Comparison of ENCODE assay signal across 9 mouse cellular contexts in genomic region chr11:5150416-5151246, GRCm38 (mm10). TPM values are rescaled to one million over a fixed set of nuclear protein-coding genes. Genes with fewer than 3 reads are reported as not detected.
DNase-seq lines count a peak whose midpoint lies in the region; ATAC-seq lines count a peak whose summit lies in the region.
"Had no signal": no experiment of that assay in that cellular context is flagged by ENCODE, and none has a peak within 500 bp of the region (broad histone marks: within the 10 kb centered on the region; RNA-seq: fewer than 3 reads in every experiment).

No protein-coding gene starts in this region.

- H3K4me2 ChIP-seq in heart, embryonic 16.5 days (ENCODE audit: low read depth, low read length): peak overlapping the region; percentile 5; the same call in 1 of the 2 replicates
- H3K4me2 ChIP-seq in intestine, embryonic 15.5 days (replicated peaks): peak overlapping the region; percentile 93

- no peak overlapping the region for H3K9ac ChIP-seq in heart, embryonic 16.5 days (ENCODE audit: low read length)
- H3K9ac ChIP-seq in intestine, embryonic 15.5 days: peak overlapping the region; percentile 81

- intact Hi-C loops in heart, postnatal 25 days (cut with DNase I): no loop called here

- H3K9me3 ChIP-seq in heart, embryonic 16.5 days (replicated peaks; ENCODE audit: control insufficient read depth, low read length): no peaks in the 10 kb centered on the region
- H3K9me3 ChIP-seq in intestine, embryonic 15.5 days: no peaks in the 10 kb centered on the region
- H3K9me3 ChIP-seq: G1E had no signal

- H3K27ac ChIP-seq in heart, embryonic 16.5 days (ENCODE audit: low read length): no peak overlapping the region
- peak overlapping the region; percentile 40; the same call in 1 of the 2 replicates for H3K27ac ChIP-seq in intestine, embryonic 15.5 days

- peaks cover 17% of the 10 kb centered on the region for H3K4me1 ChIP-seq in heart, embryonic 16.5 days (ENCODE audit: control insufficient read depth, insufficient read depth, low read length)
- H3K4me1 ChIP-seq in intestine, embryonic 15.5 days (replicated peaks): peaks cover 43% of the 10 kb centered on the region

- WGBS in heart, embryonic 16.5 days: 72% methylated on average over 9 of the region's 9 CpGs
- WGBS in intestine, embryonic 15.5 days: 65% methylated on average over 9 of the region's 9 CpGs

- no peaks in the 10 kb centered on the region for H3K36me3 ChIP-seq in heart, embryonic 16.5 days (ENCODE audit: control insufficient read depth, insufficient read depth)
- no peaks in the 10 kb centered on the region for H3K36me3 ChIP-seq in intestine, embryonic 15.5 days
- H3K36me3 ChIP-seq: G1E had no signal

- peaks cover 5% of the 10 kb centered on the region; the same call in 1 of the 2 replicates for H3K27me3 ChIP-seq in heart, embryonic 16.5 days (ENCODE audit: control insufficient read depth, insufficient read depth, low read length)
- no peaks in the 10 kb centered on the region for H3K27me3 ChIP-seq in intestine, embryonic 15.5 days (replicated peaks)

- ATAC-seq in heart, embryonic 16.5 days (replicated peaks; ENCODE audit: extremely low read depth, insufficient read depth, low FRiP score): no peak
- ATAC-seq in intestine, embryonic 15.5 days: no peak
- no peak for ATAC-seq in inflammation-experienced regulatory T-cells, adult 6 months

- no peak overlapping the region for H3K4me3 ChIP-seq in heart, embryonic 16.5 days (ENCODE audit: low read length)
- peak overlapping the region; percentile 60 for H3K4me3 ChIP-seq in intestine, embryonic 15.5 days (replicated peaks)

- no peak for DNase-seq in heart, postnatal 25 days (ENCODE audit: low spot score)
- peak; percentile 64 for DNase-seq in MN1 (ENCODE audit: low spot score)
- peak; percentile 38 for DNase-seq in spleen, adult 12 weeks (ENCODE audit: low spot score)
- no peak for DNase-seq in urinary bladder, postnatal 10 days (ENCODE audit: low spot score)
- no peak for DNase-seq in right cerebral cortex, postnatal 14 days

RNA-seq across cellular contexts. Expression of gene Emid1, which starts 1.4 kb away (rescaled TPM):
- 8.0 and 10.6 TPM in 2 replicates for polyA plus RNA-seq in heart, embryonic 16.5 days (2015; fragmentation: Nextera tagmentation; extraction: Ambion mirVana)
- 1 to 10 TPM; 2.1 to 2.2 TPM for total RNA-seq in heart, postnatal 25 days (2021)
- 94.4 and 105 TPM in 2 replicates for polyA plus RNA-seq in intestine, embryonic 15.5 days (2015; fragmentation: Nextera tagmentation; extraction: Ambion mirVana)
- under 1 TPM in 1 of 3 experiments, not detected in 2; 0.83 TPM for polyA plus RNA-seq in inflammation-experienced regulatory T-cells, adult 6 months (2017; shearing (Covaris generic))
- polyA plus RNA-seq: G1E had no signal

RNA-seq across cellular contexts. Expression of gene Ewsr1, which starts 51.6 kb away (rescaled TPM):
- polyA plus RNA-seq in heart, embryonic 16.5 days (2015; fragmentation: Nextera tagmentation; extraction: Ambion mirVana): 460 and 463 TPM in 2 replicates
- 10 to 100 TPM; 95.7 to 96.0 TPM for total RNA-seq in heart, postnatal 25 days (2021)
- polyA plus RNA-seq in intestine, embryonic 15.5 days (2015; fragmentation: Nextera tagmentation; extraction: Ambion mirVana): 571 and 594 TPM in 2 replicates
- 100 to 1,000 TPM; 136 to 174 (median 140) TPM for polyA plus RNA-seq in inflammation-experienced regulatory T-cells, adult 6 months (2017; shearing (Covaris generic))

RNA-seq across cellular contexts. Expression of gene Rhbdd3, which starts 51.9 kb away (rescaled TPM):
- 30.5 and 33.0 TPM in 2 replicates for polyA plus RNA-seq in heart, embryonic 16.5 days (2015; fragmentation: Nextera tagmentation; extraction: Ambion mirVana)
- total RNA-seq in heart, postnatal 25 days (2021): 10 to 100 TPM; 21.4 to 21.6 TPM
- 27.5 and 30.0 TPM in 2 replicates for polyA plus RNA-seq in intestine, embryonic 15.5 days (2015; fragmentation: Nextera tagmentation; extraction: Ambion mirVana)
- 1 to 10 TPM; 3.3 to 4.6 (median 4.6) TPM for polyA plus RNA-seq in inflammation-experienced regulatory T-cells, adult 6 months (2017; shearing (Covaris generic))

Comparison
In these comparisons a context has a peak if more than half of its experiments do, and no peak if none do; other contexts are left out.
1. DNase-seq: peak in MN1 (single experiment) and spleen, adult 12 weeks (single experiment); none in heart, postnatal 25 days (single experiment), urinary bladder, postnatal 10 days (single experiment) and right cerebral cortex, postnatal 14 days (single experiment).